Mouse (Mus musculus): ENCODE measurements at regions not wholly inside any gene's neighbourhood (a gene's known extent, or its start where the extent isn't known, plus 50 kb on each side); places are given as distances from the start of the nearest gene placed in this dataset.

DNA sequence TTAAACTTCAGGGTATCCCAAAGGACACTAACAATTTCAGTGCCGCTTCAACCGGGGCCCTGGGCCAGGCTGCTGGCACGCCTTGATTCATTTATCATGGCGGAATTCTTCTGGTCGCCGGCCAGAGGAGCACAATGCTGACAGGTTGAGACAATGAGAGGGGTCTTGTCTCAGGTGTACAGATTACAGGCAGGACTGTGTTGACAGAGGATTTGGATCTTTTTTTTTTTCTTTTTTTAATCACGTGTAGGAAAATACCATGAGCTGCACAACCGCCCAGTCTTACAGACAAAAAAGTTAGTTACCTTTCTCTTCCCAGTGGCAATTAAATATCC is 61.8 kb upstream of the Gjb5 start:
- Histone ChIP-seq H3K9ac (ENCODE audit: insufficient read depth, low read depth) (no peak overlapping the region), H3K79me2 (replicated peaks; ENCODE audit: control insufficient read depth, extremely low read depth, insufficient read depth, poor library complexity, severe bottlenecking) (no peaks in the 10 kb centered on the region), H3K4me2 (ENCODE audit: insufficient read depth, low read depth, poor library complexity, severe bottlenecking) (no peak overlapping the region), H3K4me1 (ENCODE audit: control insufficient read depth in 1 of 2, insufficient read depth in 2 of 2) (no peaks in the 10 kb centered on the region), H3K4me3 (replicated peaks in 1 of 3; ENCODE audit: low read depth in 2 of 3, low read length in 2 of 3, poor library complexity in 1 of 3) (no peak overlapping the region), H3K27ac (ENCODE audit: insufficient read depth, low read depth) (no peak overlapping the region), H3K27me3 (replicated peaks) (no peaks in the 10 kb centered on the region), H3K36me3 (replicated peaks in 1 of 2; ENCODE audit: control insufficient read depth in 1 of 2, insufficient read depth in 1 of 2, low read length in 1 of 2) (no peaks in the 10 kb centered on the region), H3K9me3 (replicated peaks; ENCODE audit: low read length) (peaks cover 87% of the 10 kb centered on the region)
- in situ Hi-C loops (cut with MboI; ENCODE audit: low pct_ligation_motif_present, low pct_unique_long_range_greater_than_20kb, low sequenced_read_pairs), result no loop called here
- no peak for DNase-seq (ENCODE audit: extremely low read depth)
- dilution Hi-C loops (cut with MboI; ENCODE audit: extremely low pct_ligation_motif_present, extremely low pct_unique_long_range_greater_than_20kb, low sequenced_read_pairs), result no loop called here
- TF ChIP-seq GABPA (IDR thresholded peaks at IDR 0.05; ENCODE audit: insufficient replicate concordance, low read depth, low read length) (no peak), MXI1 (IDR thresholded peaks at IDR 0.05; ENCODE audit: low read depth, low read length) (no peak), NRF1 (IDR thresholded peaks at IDR 0.05; ENCODE audit: low read depth, low read length) (no peak), RCOR1 (conservative IDR thresholded peaks at IDR 0.05; ENCODE audit: low read depth, low read length) (no peak), SMC3 (IDR thresholded peaks at IDR 0.05; ENCODE audit: low read depth, low read length) (no peak), MAZ (IDR thresholded peaks at IDR 0.05; ENCODE audit: low read depth, low read length) (no peak), NELFE (IDR thresholded peaks at IDR 0.05; ENCODE audit: low read depth, low read length) (no peak), ZC3H11A (IDR thresholded peaks at IDR 0.05; ENCODE audit: low read depth, low read length) (no peak)

DNA sequence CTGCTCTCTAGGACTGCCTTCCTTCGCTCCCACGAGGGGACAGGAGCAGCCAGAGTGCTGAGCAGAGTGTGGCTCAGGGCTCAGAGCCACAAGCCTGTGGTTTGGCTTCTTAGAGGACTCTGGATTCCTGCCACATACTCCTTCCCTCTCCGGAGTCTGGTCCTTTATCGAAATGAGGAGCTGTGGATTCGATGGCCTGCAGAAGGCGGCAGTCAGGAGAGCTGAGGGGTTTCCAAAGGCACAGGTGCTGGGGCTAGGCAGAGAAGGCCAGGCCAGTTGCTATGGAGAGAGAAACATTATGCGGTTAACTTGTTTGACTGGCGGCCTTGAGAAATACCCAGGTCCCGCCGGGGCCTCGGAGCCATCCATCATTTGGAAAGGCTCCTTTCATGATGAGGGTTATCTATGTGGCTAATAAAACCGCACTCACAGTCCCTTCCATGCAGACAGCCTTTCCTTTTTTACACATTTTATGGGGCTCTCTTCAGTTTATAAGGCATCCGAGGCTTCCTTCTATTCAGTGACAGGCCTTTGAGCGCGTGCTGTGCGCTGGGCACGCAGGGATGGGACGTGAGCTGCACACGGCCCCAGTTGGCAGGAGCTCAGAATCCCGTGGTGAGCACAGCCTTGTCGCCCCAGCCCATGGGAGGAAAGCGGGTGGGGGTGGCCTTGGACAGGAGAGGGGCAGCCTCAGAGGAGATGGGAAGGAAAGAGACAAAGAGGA is 61.2 kb upstream of the Gjb5 start:
- dilution Hi-C loops (cut with MboI; ENCODE audit: extremely low pct_ligation_motif_present, extremely low pct_unique_long_range_greater_than_20kb, low sequenced_read_pairs) (no loop called here), in situ Hi-C loops (cut with MboI; ENCODE audit: low pct_ligation_motif_present, low pct_unique_long_range_greater_than_20kb, low sequenced_read_pairs) (no loop called here)
- Histone ChIP-seq H3K4me2 (ENCODE audit: insufficient read depth, low read depth, poor library complexity, severe bottlenecking) (no peak overlapping the region), H3K4me3 (replicated peaks in 1 of 3; ENCODE audit: low read depth in 2 of 3, low read length in 2 of 3, poor library complexity in 1 of 3) (no peak overlapping the region), H3K27ac (ENCODE audit: insufficient read depth, low read depth) (no peak overlapping the region), H3K9ac (ENCODE audit: insufficient read depth, low read depth) (no peak overlapping the region), H3K79me2 (replicated peaks; ENCODE audit: control insufficient read depth, extremely low read depth, insufficient read depth, poor library complexity, severe bottlenecking) (no peaks in the 10 kb centered on the region), H3K27me3 (replicated peaks) (no peaks in the 10 kb centered on the region), H3K4me1 (ENCODE audit: control insufficient read depth in 1 of 2, insufficient read depth in 2 of 2) (no peaks in the 10 kb centered on the region), H3K36me3 (replicated peaks in 1 of 2; ENCODE audit: control insufficient read depth in 1 of 2, insufficient read depth in 1 of 2, low read length in 1 of 2) (no peaks in the 10 kb centered on the region), H3K9me3 (replicated peaks; ENCODE audit: low read length) (peaks cover 86% of the 10 kb centered on the region)
- TF ChIP-seq PAX5 (IDR thresholded peaks at IDR 0.05; ENCODE audit: low read length) (no peak), BHLHE40 (IDR thresholded peaks at IDR 0.05; ENCODE audit: low read depth, low read length) (no peak), EP300 (IDR thresholded peaks at IDR 0.05; ENCODE audit: low read length) (no peak), MYC (IDR thresholded peaks at IDR 0.05; ENCODE audit: low read depth, low read length) (no peak), MEF2A (IDR thresholded peaks at IDR 0.05; ENCODE audit: borderline replicate concordance, low read depth, low read length) (no peak), MXI1 (IDR thresholded peaks at IDR 0.05; ENCODE audit: low read depth, low read length) (no peak), IRF4 (IDR thresholded peaks at IDR 0.05; ENCODE audit: low read depth, low read length) (no peak), USF2 (conservative IDR thresholded peaks at IDR 0.05; ENCODE audit: low read depth, low read length) (no peak), NELFE (IDR thresholded peaks at IDR 0.05; ENCODE audit: low read depth, low read length) (no peak), CTCF (conservative IDR thresholded peaks at IDR 0.05 in 1 of 2, IDR thresholded peaks at IDR 0.05 in 1 of 2; ENCODE audit: low read depth in 2 of 2, low read length in 2 of 2) (no peak)
- DNase-seq (ENCODE audit: extremely low read depth), result no peak

Measured in CH12.LX (cell line).